In the genomic region with DNA sequence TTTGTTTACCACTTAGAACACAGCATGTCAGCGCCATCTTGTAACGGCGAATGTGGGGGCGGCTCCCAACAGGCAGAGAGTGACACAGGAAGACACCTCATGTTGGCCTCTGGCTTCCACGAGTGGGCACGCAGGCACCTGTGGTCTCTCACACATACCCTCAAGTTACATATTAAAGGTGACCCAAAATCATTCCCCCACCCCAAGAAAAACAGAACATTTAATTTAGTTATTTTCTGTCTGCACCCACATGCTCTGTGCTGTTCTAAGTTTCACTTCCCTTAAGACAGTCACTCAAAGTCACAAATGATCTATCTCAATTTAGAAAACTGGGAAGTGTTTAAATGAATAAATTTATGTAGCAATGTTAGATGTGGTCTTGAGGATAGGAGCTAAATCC, we compare ENCODE assay signal across 19 mouse cellular contexts.
A peak's percentile ranks its signal among the peaks of the same experiment; 100 is the strongest.
DNase-seq lines count a peak whose midpoint lies in the region; ATAC-seq lines count a peak whose summit lies in the region.
"Had no signal": no experiment of that assay in that cellular context is flagged by ENCODE, and none has a peak within 500 bp of the region (broad histone marks: within the 10 kb centered on the region; RNA-seq: fewer than 3 reads in every experiment).

No protein-coding gene starts in this region.

- peak; percentile 69 for DNase-seq in A20 (ENCODE audit: low read depth, low spot score)
- DNase-seq in B cell, adult 2 months: peak; percentile 47 to 51
- no peak for DNase-seq in lung, postnatal 10 days
- no peak for DNase-seq in cerebellum, adult 9-10 months
- DNase-seq in kidney, adult 18-20 months: no peak
- no peak for DNase-seq in heart, adult 9 months (ENCODE audit: low spot score in 2 of 2)
- DNase-seq: adrenal gland, adult 2 months; adrenal gland, postnatal 36 days; cerebellum, adult 11-12 months; cerebellum, adult 9-11 months; cerebellum, postnatal 36 days; forebrain, postnatal 0 days; gastrocnemius, adult 2 months; gastrocnemius, postnatal 36 days; heart, adult 2 months; heart, postnatal 36 days had no signal

- ATAC-seq in common myeloid progenitor, adult 5-6 weeks (replicated peaks; ENCODE audit: low read depth, poor library complexity, severe bottlenecking): peak; percentile 69
- peak; percentile 73 for ATAC-seq in megakaryocyte progenitor cell, adult 5-6 weeks (replicated peaks; ENCODE audit: poor library complexity)
- ATAC-seq: forebrain, embryonic 13.5 days; forebrain, postnatal 0 days had no signal

Comparison
In these comparisons a context has a peak if more than half of its experiments do, and no peak if none do; other contexts are left out.
1. DNase-seq: peak in A20 (single experiment) and B cell, adult 2 months (2 of 2); none in lung, postnatal 10 days (single experiment), cerebellum, adult 9-10 months (single experiment), kidney, adult 18-20 months (single experiment) and heart, adult 9 months (0 of 2).